Mouse (Mus musculus): ENCODE results near the gene Troap. TPM values are rescaled to one million over a fixed set of nuclear protein-coding genes. Genes with fewer than 3 reads are reported as not detected.
A peak's percentile ranks its signal among the peaks of the same experiment; 100 is the strongest.

Gene Troap
- total RNA-seq, 2 experiments from 2014 or later, result 37.9 to 40.8 TPM

- ATAC-seq (replicated peaks; ENCODE audit: low FRiP score, low TSS enrichment, poor library complexity, severe bottlenecking), result no peak; the same call in 1 of the 2 replicates
These were observed 8.9 kb downstream of the Troap start for GRCm38 (mm10) chr15:99083258-99083657.

- no peak for ATAC-seq (replicated peaks; ENCODE audit: low FRiP score, low TSS enrichment, poor library complexity, severe bottlenecking)
These were observed 9.6 kb downstream of the Troap start for GRCm38 (mm10) chr15:99083867-99084557.

GRCm38 (mm10) chr15:99084618-99085017 is 10.2 kb downstream of the Troap start:
- ATAC-seq (replicated peaks; ENCODE audit: low FRiP score, low TSS enrichment, poor library complexity, severe bottlenecking), result no peak

GRCm38 (mm10) chr15:99085997-99086396 is 11.6 kb downstream of the Troap start:
- no peak for ATAC-seq (replicated peaks; ENCODE audit: low FRiP score, low TSS enrichment, poor library complexity, severe bottlenecking)

- ATAC-seq (replicated peaks; ENCODE audit: low FRiP score, low TSS enrichment, poor library complexity, severe bottlenecking), result no peak
These were observed 13.1 kb downstream of the Troap start, which contains the start of gene C1ql4 for GRCm38 (mm10) chr15:99087253-99088075. Gene C1ql4 (minus strand): TSS chr15:99087817.

- peak; percentile 79 for ATAC-seq (replicated peaks; ENCODE audit: low FRiP score, low TSS enrichment, poor library complexity, severe bottlenecking)
These were observed 13.9 kb downstream of the Troap start for GRCm38 (mm10) chr15:99088292-99088691.

- no peak for ATAC-seq (replicated peaks; ENCODE audit: low FRiP score, low TSS enrichment, poor library complexity, severe bottlenecking)
These were observed 14.7 kb downstream of the Troap start for GRCm38 (mm10) chr15:99089069-99089468.

- no peak for ATAC-seq (replicated peaks; ENCODE audit: low FRiP score, low TSS enrichment, poor library complexity, severe bottlenecking)
These were observed 18.5 kb downstream of the Troap start, which contains the start of gene Dnajc22 for GRCm38 (mm10) chr15:99092870-99093269. Gene Dnajc22 (plus strand): TSS chr15:99093170.

- no peak for ATAC-seq (replicated peaks; ENCODE audit: low FRiP score, low TSS enrichment, poor library complexity, severe bottlenecking)
These were observed 19.2 kb downstream of the Troap start for GRCm38 (mm10) chr15:99093291-99094258.

- ATAC-seq (replicated peaks; ENCODE audit: low FRiP score, low TSS enrichment, poor library complexity, severe bottlenecking), result no peak
These were observed 20.4 kb downstream of the Troap start for GRCm38 (mm10) chr15:99094631-99095270.

GRCm38 (mm10) chr15:99095356-99095755 is 21.0 kb downstream of the Troap start:
- no peak for ATAC-seq (replicated peaks; ENCODE audit: low FRiP score, low TSS enrichment, poor library complexity, severe bottlenecking)

GRCm38 (mm10) chr15:99096061-99096793 is 21.9 kb downstream of the Troap start:
- no peak for ATAC-seq (replicated peaks; ENCODE audit: low FRiP score, low TSS enrichment, poor library complexity, severe bottlenecking)

- no peak for ATAC-seq (replicated peaks; ENCODE audit: low FRiP score, low TSS enrichment, poor library complexity, severe bottlenecking)
These were observed 22.6 kb downstream of the Troap start for GRCm38 (mm10) chr15:99096831-99097500.

GRCm38 (mm10) chr15:99097840-99098492 is 23.6 kb downstream of the Troap start:
- no peak for ATAC-seq (replicated peaks; ENCODE audit: low FRiP score, low TSS enrichment, poor library complexity, severe bottlenecking)

- no peak for ATAC-seq (replicated peaks; ENCODE audit: low FRiP score, low TSS enrichment, poor library complexity, severe bottlenecking)
These were observed 24.1 kb downstream of the Troap start for GRCm38 (mm10) chr15:99098493-99098861.

- peak; percentile 71 for ATAC-seq (replicated peaks; ENCODE audit: low FRiP score, low TSS enrichment, poor library complexity, severe bottlenecking)
These were observed 24.8 kb downstream of the Troap start for GRCm38 (mm10) chr15:99099139-99099556.

- ATAC-seq (replicated peaks; ENCODE audit: low FRiP score, low TSS enrichment, poor library complexity, severe bottlenecking), result no peak
These were observed 25.6 kb downstream of the Troap start for GRCm38 (mm10) chr15:99099984-99100383.

All from megakaryocyte-erythroid progenitor cell, adult 5-6 weeks (primary cell).